Mouse (Mus musculus): ENCODE results near the gene Angptl2.

GRCm38 (mm10) chr2:33290491-33290890, 74.6 kb downstream of the Angptl2 start:
- no peak for TF ChIP-seq CTCF (IDR thresholded peaks at IDR 0.05; ENCODE audit: borderline replicate concordance, insufficient read depth, low read length)
- no peak for TF ChIP-seq POLR2A (IDR thresholded peaks at IDR 0.05; ENCODE audit: low read depth, low read length)

All from embryonic fibroblast, embryonic 13.5 days (primary cell).